Mouse (Mus musculus): Measurements from ENCODE around the gene Myo1e.

DNA sequence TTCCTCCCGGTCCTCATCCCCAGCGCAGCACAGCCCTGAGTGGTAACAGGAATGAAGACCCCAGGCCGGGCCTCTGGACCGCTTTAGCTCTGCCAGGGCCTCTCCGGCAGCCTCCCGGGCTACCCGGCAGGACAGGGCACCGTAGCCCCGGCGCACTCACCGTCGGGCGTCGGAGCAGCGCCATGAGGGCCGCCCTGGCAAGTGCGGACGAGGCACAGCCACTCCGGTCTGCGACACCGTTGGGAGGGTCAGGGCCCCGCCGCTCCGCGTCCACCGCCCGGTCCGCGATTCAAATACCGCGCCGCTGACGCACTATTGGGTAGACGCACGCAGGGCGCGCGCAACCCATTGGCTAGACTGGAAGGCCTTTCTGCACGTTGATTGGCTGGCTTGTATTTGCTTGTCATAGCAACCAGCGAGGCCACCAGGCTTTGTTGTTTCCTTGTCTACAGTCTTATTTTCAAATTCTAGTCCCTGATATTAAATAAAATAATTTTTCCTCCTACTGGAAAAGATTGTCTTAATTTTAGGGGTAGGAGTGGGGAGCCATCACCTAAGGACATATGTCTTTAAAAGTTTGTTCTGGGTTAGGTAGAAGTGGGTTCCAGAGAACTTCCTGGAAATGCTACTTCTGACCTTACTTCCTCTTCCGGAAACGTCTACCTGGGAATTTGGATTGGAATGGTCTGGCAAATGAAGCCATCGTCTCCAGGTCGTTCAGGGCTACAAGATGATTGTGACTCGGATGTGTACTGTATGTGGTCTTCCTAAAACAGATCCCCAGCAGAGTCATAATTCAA, 214.3 kb downstream of the Myo1e start, which contains the start of gene Ccnb2:
- TF ChIP-seq POLR2A (IDR thresholded peaks at IDR 0.05; ENCODE audit: borderline replicate concordance, extremely low read depth, insufficient read depth, insufficient read length, poor library complexity, severe bottlenecking) (peak; percentile 41), CTCF (IDR thresholded peaks at IDR 0.05; ENCODE audit: borderline replicate concordance, extremely low read depth, insufficient read depth, insufficient read length) (no peak)
